Mouse (Mus musculus) megakaryocyte, embryonic 14.5 days (primary cell): ENCODE data around the gene Efna2.

Source experiments
- FLI1 ChIP-seq: IDR thresholded peaks from 2 replicates; pipeline ENCODE4 v1.6.1; 2012; ENCODE audit warnings: low read length, inconsistent platforms, mixed read lengths
- GATA1 ChIP-seq: IDR thresholded peaks from 3 replicates; pipeline ENCODE4 v1.6.1; 2012; ENCODE audit warnings: mixed read lengths, low read length, inconsistent platforms, borderline replicate concordance

- TF ChIP-seq GATA1 (no peak), FLI1 (peak; percentile 35; the same call in 1 of the 2 replicates)
Observed at GRCm38 (mm10) chr10:80141243-80141642, 38.0 kb upstream of the Efna2 start.
